Mouse (Mus musculus) large intestine, adult 2 months (tissue): ENCODE results near the gene Phkb. TPM values are rescaled to one million over a fixed set of nuclear protein-coding genes. Genes with fewer than 3 reads are reported as not detected.
A peak's percentile ranks its signal among the peaks of the same experiment; 100 is the strongest.
"Not testable (repeated sequence)": the region's sequence is repeated elsewhere in the genome, so short reads cannot be mapped to it uniquely, and the experiment has no call there.

Source experiments
- DNase-seq: peaks from one replicate; pipeline ENCODE4 v3.0.0-alpha.2; 2012; ENCODE audit warnings: low read depth, low spot score
- WGBS: fragments of 180-500 bp; shearing (Covaris S2); methylation state at CpG from one replicate; pipeline ENCODE4 v1.1.7; 2018; 5-methylcytosine and 5-hydroxymethylcytosine counted together
- polyA plus RNA-seq: library from polyadenylated mRNA; depleted of rRNA; stranded (reverse); fragments of >200 nt; gene quantifications from 2 replicates; pipeline ENCODE4 v1.2.3, GENCODE M21; 2012; rRNA removed

Gene Phkb
- polyA plus RNA-seq = 3.9 and 7.3 TPM in 2 replicates

DNA sequence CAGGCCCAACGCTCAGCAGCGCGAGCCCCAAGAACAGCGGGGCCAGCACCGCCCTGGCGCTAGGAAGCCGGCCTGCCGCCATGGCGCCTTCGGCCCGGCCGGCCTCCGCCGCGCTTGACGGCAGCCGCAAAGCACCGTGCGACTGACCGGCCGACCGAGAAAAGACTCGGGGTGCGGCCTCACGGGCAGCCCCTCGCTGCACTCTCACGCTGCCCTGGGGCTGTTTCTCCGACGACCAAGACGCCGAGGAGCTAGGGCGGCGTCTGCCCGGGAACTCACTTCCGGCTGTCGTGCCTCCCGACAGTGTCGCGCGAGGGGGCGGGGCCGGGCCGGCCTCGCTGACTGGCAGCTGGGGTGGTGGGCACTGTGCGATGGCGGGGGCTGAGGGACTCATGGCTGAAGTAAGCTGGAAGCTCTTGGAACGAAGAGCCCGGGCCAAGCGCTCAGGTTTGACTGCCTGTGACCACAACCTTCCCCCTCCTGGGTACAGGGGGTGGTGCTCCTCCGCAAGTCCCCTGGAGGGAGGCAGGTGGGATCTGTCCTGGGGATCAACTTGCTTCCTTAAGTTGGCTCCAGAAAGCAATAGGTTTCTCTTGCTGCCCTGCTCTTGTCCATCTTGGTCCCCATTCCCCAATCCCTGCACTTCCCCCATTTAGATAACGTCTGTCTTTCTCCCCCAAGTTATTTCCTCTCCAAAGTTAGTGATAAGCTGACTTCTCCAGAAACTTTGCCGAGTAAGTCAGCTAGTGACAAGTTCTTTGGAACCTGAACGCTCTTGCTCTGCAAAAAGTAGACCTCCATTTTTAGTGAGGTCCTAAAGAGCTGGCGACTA lies at the start of gene Phkb, which contains the start of gene Itfg1:
Gene Phkb (plus strand): TSS at position 303 of the 832 bp plus-strand sequence.
Gene Itfg1 (minus strand): TSS at position 265 of the 832 bp plus-strand sequence.
- DNase-seq = peak; percentile 39
- WGBS = under 1% methylated on average over 54 of the region's 54 CpGs

- 76% methylated on average over 1 of the region's 1 CpGs for WGBS
- not testable (repeated sequence) for DNase-seq
These were observed 44.4 kb upstream of the Phkb start for GRCm38 (mm10) chr8:85796392-85796791.

DNA sequence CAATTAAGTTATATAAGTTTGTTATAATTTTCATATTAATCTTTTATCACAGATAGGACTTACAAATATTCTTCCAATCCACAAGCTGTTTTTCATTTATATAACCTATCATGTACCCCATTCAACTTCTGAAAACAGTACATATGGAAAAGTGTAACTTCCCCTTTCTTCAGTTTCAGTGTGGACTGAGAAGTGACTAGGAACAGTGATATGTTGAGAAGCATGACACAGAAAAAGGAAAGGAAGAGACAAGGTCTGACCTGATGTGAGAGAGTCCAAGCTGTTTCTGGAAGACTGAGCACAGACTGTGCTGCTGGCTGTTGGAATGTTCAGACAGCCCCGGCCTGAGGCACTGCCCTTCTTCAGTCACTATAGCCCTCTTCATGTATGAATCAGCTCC lies 40.6 kb upstream of the Phkb start:
- WGBS = 100% methylated on average over 1 of the region's 1 CpGs
- no peak for DNase-seq

GRCm38 (mm10) chr8:85801408-85801807 lies 39.4 kb upstream of the Phkb start:
- DNase-seq = no peak
- WGBS = 90% methylated on average over 1 of the region's 1 CpGs

- DNase-seq = no peak
These were observed 27.1 kb upstream of the Phkb start for GRCm38 (mm10) chr8:85813621-85814020.

- 2% methylated on average over 21 of the region's 21 CpGs for WGBS
- peak; percentile 11 for DNase-seq
These were observed 673 bp upstream of the Phkb start for GRCm38 (mm10) chr8:85839916-85840656.

DNA sequence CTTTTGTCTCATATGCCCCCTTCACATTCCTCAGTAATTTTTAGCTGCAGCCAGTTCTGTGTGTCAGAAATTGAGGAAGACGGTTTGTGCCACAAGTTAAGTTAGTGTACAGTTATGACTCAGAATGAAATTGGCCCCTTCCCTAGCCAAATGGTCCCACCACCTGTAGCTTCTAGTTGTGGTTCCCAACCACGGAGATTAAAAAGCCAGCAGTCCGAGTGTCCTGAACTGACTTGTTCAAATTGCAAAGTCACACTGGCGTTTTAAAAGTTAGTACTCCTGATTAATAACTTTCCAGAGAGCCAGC lies 683 bp downstream of the Phkb start:
- WGBS = 2% methylated on average over 4 of the region's 4 CpGs
- no peak for DNase-seq

GRCm38 (mm10) chr8:85845887-85846286 lies 5.1 kb downstream of the Phkb start:
- no peak for DNase-seq

DNA sequence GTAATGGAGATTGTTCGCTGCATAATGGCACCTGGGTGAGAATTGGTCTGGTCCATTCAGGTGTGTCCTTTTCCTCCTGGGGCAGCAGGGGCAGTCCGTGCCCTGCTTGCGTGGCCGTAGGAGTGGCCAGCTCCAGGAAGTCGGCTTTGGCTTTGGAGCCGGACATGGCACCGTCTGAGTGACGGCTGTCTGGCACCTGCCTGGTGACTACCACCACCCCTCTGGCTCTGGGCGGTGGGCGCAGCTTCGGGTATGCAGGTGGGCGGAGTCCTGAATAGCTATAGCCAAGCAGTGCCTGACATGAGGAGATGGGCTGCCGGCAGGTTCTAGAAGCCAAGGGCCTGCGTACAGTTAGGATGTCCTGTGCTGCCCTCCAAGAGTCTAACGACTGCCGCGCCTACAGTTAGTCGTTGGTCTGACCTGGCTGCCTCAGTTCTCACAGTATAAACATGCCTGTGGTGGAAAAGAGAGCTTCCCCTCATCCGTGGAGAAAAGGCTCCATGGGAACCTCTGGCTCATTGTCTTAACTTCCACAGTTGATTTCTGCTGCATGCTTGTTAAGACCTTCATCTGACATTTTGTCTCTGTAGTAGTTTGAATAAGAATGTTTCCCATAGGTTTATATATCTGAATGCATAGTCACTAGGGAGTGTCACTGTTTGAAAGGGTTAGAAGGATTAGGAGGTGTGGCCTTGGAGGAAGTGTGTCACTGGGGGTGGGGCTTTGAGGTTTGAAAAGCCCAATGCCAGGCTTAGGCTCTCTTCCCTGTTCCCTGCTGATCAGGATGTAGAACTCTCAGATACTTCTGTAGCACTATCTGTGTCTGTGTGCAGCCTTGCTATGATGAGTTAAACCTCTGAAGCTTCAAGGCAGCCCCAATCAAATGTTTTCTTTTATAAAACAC lies 13.7 kb downstream of the Phkb start:
- no peak for DNase-seq
- 89% methylated on average over 19 of the region's 19 CpGs for WGBS

DNA sequence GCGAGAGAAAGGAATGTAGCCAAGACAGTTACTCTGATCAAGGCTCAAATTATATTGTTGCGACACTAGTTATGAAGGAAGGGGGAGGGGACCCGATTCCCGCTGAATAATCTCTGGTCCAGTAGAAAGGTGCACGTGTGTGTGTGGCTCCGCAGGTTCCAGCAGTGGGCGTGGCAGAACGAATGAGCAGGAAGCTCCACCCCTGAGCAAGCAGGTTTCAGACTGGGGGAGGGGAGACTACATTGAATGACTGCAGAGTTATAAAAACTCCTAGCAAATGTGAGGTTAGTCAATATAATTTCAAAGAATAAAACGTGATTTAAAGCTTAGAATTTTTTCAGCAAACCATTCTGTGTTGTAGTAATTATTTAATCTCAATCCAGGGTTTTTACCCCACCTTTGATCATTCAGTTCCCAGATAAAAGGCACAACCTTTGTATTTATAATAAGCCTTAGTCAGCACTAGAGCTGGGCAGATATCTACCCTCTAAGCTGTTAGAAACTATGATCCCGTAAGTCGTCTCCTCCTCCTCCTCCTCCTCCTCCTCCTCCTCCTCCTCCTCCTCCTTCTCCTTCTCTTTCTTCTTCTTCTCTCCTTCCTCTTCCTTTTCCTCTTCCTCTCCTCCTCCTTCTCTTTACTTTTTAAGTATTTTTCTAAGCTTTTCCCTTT lies 16.6 kb downstream of the Phkb start:
- 23% methylated on average over 11 of the region's 11 CpGs for WGBS
- DNase-seq = not testable (repeated sequence)

DNA sequence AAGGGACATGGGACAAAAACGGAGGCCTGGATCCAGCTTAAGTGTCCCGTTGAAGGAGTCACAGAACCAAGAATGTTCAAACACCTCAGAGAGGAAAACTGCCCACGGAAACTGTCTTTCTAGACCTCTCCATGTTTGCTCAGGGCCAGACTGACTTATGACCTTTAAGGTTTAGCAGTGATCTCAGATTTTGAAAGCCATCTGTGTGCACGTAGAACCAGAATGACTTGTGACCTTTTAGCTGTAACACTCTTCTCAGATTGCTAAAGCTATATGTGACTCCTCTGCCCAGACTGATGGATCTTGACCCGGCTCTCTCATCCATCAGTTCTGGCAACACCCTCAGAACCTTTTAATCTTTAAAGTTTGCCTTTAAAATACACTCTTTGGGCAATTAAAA lies 19.9 kb downstream of the Phkb start:
- WGBS = 77% methylated on average over 5 of the region's 5 CpGs
- DNase-seq = no peak

GRCm38 (mm10) chr8:85862381-85862780 lies 21.6 kb downstream of the Phkb start:
- 60% methylated on average over 1 of the region's 1 CpGs for WGBS
- DNase-seq = no peak

GRCm38 (mm10) chr8:85871660-85872059 lies 30.9 kb downstream of the Phkb start:
- no peak for DNase-seq
- WGBS = 15% methylated on average over 2 of the region's 2 CpGs

DNA sequence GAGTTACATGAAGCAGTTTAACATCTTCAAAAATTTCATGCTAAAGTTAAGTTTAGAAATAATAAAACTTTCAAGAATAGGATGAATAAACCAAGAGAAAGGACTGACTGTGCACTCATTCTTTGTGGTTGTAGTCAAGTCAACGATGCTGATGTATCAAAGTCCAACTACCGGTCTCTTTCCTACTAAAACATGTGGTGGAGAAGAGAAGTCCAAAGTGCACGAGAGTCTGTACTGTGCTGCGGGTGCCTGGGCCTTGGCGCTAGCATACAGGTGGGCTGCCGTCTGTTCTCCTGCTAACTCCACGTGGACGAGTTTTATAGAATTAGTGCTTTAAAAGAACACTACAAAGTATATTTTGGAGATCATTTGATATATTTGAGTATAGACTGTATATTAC lies 37.2 kb downstream of the Phkb start:
- 78% methylated on average over 8 of the region's 8 CpGs for WGBS

GRCm38 (mm10) chr8:85879624-85880023 lies 38.9 kb downstream of the Phkb start:
- DNase-seq = no peak
- WGBS = 96% methylated on average over 7 of the region's 7 CpGs

More for the DNA sequence above, 37.2 kb downstream of the Phkb start:
- no peak for DNase-seq

DNA sequence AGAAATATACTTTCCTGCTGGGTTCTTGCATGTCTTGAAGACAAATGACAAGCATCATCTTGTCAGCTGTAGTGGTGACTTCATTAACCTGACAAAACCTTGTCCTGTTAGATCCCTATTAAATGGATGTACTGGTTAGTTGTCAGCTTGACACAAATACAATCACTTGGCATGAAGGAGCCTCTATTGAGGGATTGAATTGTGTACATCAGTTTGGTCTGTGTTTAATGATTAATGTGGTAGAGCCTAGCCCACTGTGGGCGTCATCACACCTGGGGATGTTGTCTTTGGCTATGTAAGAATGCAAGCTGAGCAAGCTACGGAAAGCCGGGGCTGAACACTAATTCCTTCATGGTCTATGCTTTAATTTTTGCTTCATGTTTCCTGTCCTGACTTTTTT lies 44.1 kb downstream of the Phkb start:
- WGBS = 84% methylated on average over 3 of the region's 3 CpGs
- DNase-seq = no peak

DNA sequence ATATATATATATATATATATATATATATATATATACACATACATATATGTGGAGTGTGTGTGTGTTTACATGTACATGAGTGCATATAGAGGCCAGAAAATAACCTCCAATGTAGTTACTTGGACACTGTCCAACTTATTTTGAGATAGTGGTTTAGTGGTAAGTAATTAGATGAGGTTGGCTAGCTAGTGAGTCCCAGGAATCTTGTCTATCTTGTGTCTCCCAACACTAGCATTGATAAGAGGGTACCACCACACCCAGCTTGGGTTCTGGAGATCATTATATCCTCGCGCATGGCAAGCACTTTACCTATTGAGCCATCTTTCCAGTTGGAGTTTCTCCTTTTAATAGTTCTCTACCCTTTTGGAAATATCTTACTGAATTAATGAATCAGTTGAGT lies 56.9 kb downstream of the Phkb start:
- WGBS = 96% methylated on average over 2 of the region's 2 CpGs
- no peak for DNase-seq

- DNase-seq = no peak
These were observed 84.2 kb downstream of the Phkb start for GRCm38 (mm10) chr8:85924991-85925390.

DNA sequence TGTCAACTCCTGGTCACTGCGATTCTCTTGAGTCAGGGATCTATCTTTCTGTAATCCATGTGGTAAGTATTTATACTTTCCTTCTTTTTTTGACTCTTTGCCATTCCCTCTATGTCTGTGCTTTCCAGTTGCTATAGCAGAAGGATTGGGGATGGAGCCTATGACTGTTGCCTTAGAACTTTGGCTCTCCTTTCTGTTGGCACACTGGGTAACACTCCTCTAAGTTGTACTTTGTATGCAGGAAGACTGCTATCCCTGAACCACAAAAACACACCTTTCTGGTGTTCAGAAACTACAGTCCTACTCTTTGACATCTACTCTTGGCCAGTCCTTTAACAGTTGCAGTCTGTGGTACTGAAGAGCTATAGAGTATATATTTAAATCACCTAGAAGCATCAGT lies 84.8 kb downstream of the Phkb start:
- no peak for DNase-seq
- WGBS = 88% methylated on average over 1 of the region's 1 CpGs

- DNase-seq = no peak
- WGBS = 82% methylated on average over 3 of the region's 3 CpGs
These were observed 85.3 kb downstream of the Phkb start for GRCm38 (mm10) chr8:85926107-85926506.
